Mouse (Mus musculus): ENCODE measurements around the gene Polr2e. TPM values are rescaled to one million over a fixed set of nuclear protein-coding genes. Genes with fewer than 3 reads are reported as not detected.

Polr2e gene
- 26.4 and 39.1 TPM in 2 replicates for total RNA-seq (2014; rRNA removed)
- 71.1 and 74.6 TPM in 2 replicates for polyA plus RNA-seq (2012; rRNA removed)

DNA sequence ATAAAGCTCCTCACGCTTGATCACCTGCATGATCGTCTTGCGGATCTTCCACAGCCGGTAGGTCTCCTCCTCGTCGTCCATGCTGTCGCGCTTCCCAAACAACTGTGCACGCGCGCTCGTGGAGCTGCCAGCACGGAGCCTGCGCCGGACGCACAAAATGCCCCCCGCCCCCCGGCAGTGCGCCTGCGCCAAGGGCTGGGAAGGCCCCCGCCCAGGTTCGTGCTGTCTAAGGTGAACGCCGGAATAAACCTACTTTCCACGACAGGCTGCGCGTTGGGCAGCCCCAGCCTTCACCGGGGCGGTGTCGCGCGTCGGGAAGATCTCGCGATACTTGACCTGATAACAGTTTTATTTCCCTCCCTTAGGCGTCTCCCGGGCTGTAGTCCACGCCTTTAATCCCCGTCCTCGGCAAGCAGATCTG, at the start of gene Polr2e:
TSS of gene Polr2e (minus strand) at position 237 of the 421 bp plus-strand sequence.
- TF ChIP-seq CTCF (IDR thresholded peaks at IDR 0.05; ENCODE audit: low read depth, low read length) (no peak), POLR2A (IDR thresholded peaks at IDR 0.05; ENCODE audit: extremely low read depth, insufficient read depth, low read length) (peak; percentile 58; the same call in 1 of the 2 replicates)
- peak within 1 kb of the TSS; percentile 24 for H3K27ac ChIP-seq (replicated peaks; ENCODE audit: insufficient read depth, low read depth, low read length)
- peaks cover 7% of the 10 kb centered on the region; the same call in 1 of the 2 replicates for H3K4me1 ChIP-seq (ENCODE audit: control insufficient read depth, insufficient read depth, low read length)
- DNase-seq (ENCODE audit: extremely low read depth, low read depth, low spot score), result peak; percentile 88
- under 1% methylated on average over 40 of the region's 40 CpGs for WGBS
- no peaks in the 10 kb centered on the region for H3K27me3 ChIP-seq (ENCODE audit: control insufficient read depth, insufficient read depth, low read length)
- peak within 1 kb of the TSS; percentile 78 for H3K4me3 ChIP-seq (ENCODE audit: insufficient read depth, low read depth, low read length)
- peaks cover 3% of the 10 kb centered on the region; the same call in 1 of the 2 replicates for H3K36me3 ChIP-seq (ENCODE audit: control insufficient read depth, insufficient read depth, low read length)
- peaks cover 9% of the 10 kb centered on the region; the same call in 1 of the 2 replicates for H3K79me2 ChIP-seq (ENCODE audit: control insufficient read depth, insufficient read depth, low read length)
- H3K9ac ChIP-seq (ENCODE audit: low read depth, low read length), result peak within 1 kb of the TSS; percentile 81

DNA sequence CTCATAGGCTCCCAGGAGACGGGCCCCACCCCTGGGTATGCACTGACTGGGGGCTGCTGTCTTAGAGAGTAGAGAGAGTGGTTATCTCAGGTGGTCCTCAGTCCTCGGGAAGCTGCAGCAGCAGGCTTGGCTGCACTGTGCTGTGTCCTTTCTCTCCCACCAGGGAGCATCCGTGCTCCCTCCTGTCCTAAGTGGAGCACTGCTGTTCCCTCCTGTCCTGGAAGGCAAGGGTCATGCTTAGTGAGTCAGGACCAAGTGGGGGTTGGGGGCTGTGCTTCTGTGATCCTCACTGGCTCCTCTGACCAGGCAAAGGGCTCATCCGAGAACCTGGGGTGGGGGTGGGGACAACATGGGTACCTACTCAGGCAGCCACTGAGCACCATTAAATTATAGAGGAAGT, 49.6 kb upstream of the Polr2e start:
- Histone ChIP-seq H3K4me1 (ENCODE audit: control insufficient read depth, insufficient read depth, low read length) (peaks cover 46% of the 10 kb centered on the region), H3K9ac (ENCODE audit: low read depth, low read length) (no peak overlapping the region), H3K79me2 (ENCODE audit: control insufficient read depth, insufficient read depth, low read length) (peaks cover 75% of the 10 kb centered on the region), H3K36me3 (ENCODE audit: control insufficient read depth, insufficient read depth, low read length) (peaks cover 8% of the 10 kb centered on the region; the same call in 1 of the 2 replicates), H3K27ac (replicated peaks; ENCODE audit: insufficient read depth, low read depth, low read length) (no peak overlapping the region), H3K27me3 (ENCODE audit: control insufficient read depth, insufficient read depth, low read length) (no peaks in the 10 kb centered on the region), H3K4me3 (ENCODE audit: insufficient read depth, low read depth, low read length) (no peak overlapping the region)
- 56% methylated on average over 4 of the region's 4 CpGs for WGBS
- TF ChIP-seq POLR2A (IDR thresholded peaks at IDR 0.05; ENCODE audit: extremely low read depth, insufficient read depth, low read length) (no peak), CTCF (IDR thresholded peaks at IDR 0.05; ENCODE audit: low read depth, low read length) (peak; percentile 64)
- no peak for DNase-seq (ENCODE audit: extremely low read depth, low read depth, low spot score)

GRCm38 (mm10) chr10:80087483-80087882, 47.9 kb upstream of the Polr2e start:
- Histone ChIP-seq H3K27me3 (ENCODE audit: control insufficient read depth, insufficient read depth, low read length) (no peaks in the 10 kb centered on the region), H3K79me2 (ENCODE audit: control insufficient read depth, insufficient read depth, low read length) (peaks cover 62% of the 10 kb centered on the region), H3K9ac (ENCODE audit: low read depth, low read length) (no peak overlapping the region), H3K36me3 (ENCODE audit: control insufficient read depth, insufficient read depth, low read length) (peaks cover 10% of the 10 kb centered on the region; the same call in 1 of the 2 replicates), H3K4me1 (ENCODE audit: control insufficient read depth, insufficient read depth, low read length) (peaks cover 32% of the 10 kb centered on the region), H3K27ac (replicated peaks; ENCODE audit: insufficient read depth, low read depth, low read length) (no peak overlapping the region), H3K4me3 (ENCODE audit: insufficient read depth, low read depth, low read length) (no peak overlapping the region)
- DNase-seq (ENCODE audit: extremely low read depth, low read depth, low spot score), result no peak
- TF ChIP-seq POLR2A (IDR thresholded peaks at IDR 0.05; ENCODE audit: extremely low read depth, insufficient read depth, low read length), result no peak
- TF ChIP-seq CTCF (IDR thresholded peaks at IDR 0.05; ENCODE audit: low read depth, low read length), result no peak
- WGBS, result 75% methylated on average over 8 of the region's 8 CpGs

GRCm38 (mm10) chr10:80086847-80087246, 47.3 kb upstream of the Polr2e start:
- peaks cover 27% of the 10 kb centered on the region for H3K4me1 ChIP-seq (ENCODE audit: control insufficient read depth, insufficient read depth, low read length)
- peaks cover 58% of the 10 kb centered on the region for H3K79me2 ChIP-seq (ENCODE audit: control insufficient read depth, insufficient read depth, low read length)
- no peak for TF ChIP-seq POLR2A (IDR thresholded peaks at IDR 0.05; ENCODE audit: extremely low read depth, insufficient read depth, low read length)
- no peak for TF ChIP-seq CTCF (IDR thresholded peaks at IDR 0.05; ENCODE audit: low read depth, low read length)
- 77% methylated on average over 3 of the region's 3 CpGs for WGBS
- peak; percentile 70 for DNase-seq (ENCODE audit: extremely low read depth, low read depth, low spot score)
- peaks cover 12% of the 10 kb centered on the region; the same call in 1 of the 2 replicates for H3K36me3 ChIP-seq (ENCODE audit: control insufficient read depth, insufficient read depth, low read length)
- no peaks in the 10 kb centered on the region for H3K27me3 ChIP-seq (ENCODE audit: control insufficient read depth, insufficient read depth, low read length)
- H3K4me3 ChIP-seq (ENCODE audit: insufficient read depth, low read depth, low read length), result no peak overlapping the region
- peak overlapping the region; percentile 18; the same call in 1 of the 2 replicates for H3K9ac ChIP-seq (ENCODE audit: low read depth, low read length)
- peak overlapping the region; percentile 14; the same call in 1 of the 2 replicates for H3K27ac ChIP-seq (replicated peaks; ENCODE audit: insufficient read depth, low read depth, low read length)

DNA sequence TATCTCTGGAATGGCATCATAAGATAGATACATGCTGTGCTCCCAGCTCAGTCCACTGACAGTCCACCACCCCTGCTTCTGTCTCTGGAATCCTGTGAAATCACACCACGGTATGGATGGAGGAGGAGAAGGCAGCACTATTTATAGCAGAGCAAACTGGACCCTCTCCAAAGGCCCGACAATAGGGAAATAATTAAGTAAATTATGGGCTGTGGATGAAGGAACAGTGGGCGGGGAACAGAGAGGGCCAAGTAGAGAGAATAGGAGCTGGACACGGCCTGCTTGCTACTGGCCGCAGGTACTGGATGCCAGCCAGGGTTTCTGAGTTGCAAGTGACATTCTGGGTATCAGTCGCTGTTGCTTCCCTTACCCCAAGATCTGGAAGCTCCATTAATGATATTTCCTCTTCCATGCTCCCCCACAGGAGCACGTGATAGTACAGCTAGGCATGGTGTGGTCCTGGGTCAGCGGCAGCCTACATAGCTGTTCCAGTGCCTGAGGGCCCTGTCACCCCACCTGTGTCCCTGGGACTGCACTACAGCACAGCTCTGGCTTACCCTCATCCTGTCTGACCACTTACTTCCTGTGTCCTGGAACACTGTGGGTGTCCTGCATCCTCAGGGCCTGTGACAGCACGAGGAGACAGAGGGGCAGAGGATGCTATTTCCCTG, 45.4 kb upstream of the Polr2e start:
- Histone ChIP-seq H3K79me2 (ENCODE audit: control insufficient read depth, insufficient read depth, low read length) (peaks cover 48% of the 10 kb centered on the region), H3K4me3 (ENCODE audit: insufficient read depth, low read depth, low read length) (no peak overlapping the region), H3K27me3 (ENCODE audit: control insufficient read depth, insufficient read depth, low read length) (no peaks in the 10 kb centered on the region), H3K27ac (replicated peaks; ENCODE audit: insufficient read depth, low read depth, low read length) (no peak overlapping the region), H3K9ac (ENCODE audit: low read depth, low read length) (no peak overlapping the region), H3K4me1 (ENCODE audit: control insufficient read depth, insufficient read depth, low read length) (peaks cover 15% of the 10 kb centered on the region), H3K36me3 (ENCODE audit: control insufficient read depth, insufficient read depth, low read length) (peaks cover 21% of the 10 kb centered on the region; the same call in 1 of the 2 replicates)
- DNase-seq (ENCODE audit: extremely low read depth, low read depth, low spot score), result no peak
- 68% methylated on average over 9 of the region's 9 CpGs for WGBS
- no peak for TF ChIP-seq CTCF (IDR thresholded peaks at IDR 0.05; ENCODE audit: low read depth, low read length)
- TF ChIP-seq POLR2A (IDR thresholded peaks at IDR 0.05; ENCODE audit: extremely low read depth, insufficient read depth, low read length), result no peak

DNA sequence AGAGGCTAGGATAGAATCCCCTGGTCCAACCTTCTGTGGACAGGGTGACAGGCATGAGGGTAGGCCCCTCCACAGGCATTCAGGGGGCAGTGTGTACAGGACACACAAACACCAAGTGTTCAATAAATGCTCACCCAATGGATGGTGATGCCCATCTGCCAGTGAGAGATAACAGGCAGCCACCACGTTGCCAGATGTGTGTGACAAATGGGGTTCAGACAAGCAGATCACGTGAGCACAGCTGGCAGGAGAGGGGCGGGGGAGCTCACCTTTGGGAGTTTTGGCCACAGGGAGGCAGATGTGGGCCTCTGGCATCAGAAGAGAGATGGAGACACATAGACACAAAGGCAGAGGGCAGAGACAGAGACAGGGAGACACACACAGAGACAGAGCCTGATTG, 41.5 kb upstream of the Polr2e start:
- H3K4me1 ChIP-seq (ENCODE audit: control insufficient read depth, insufficient read depth, low read length), result no peaks in the 10 kb centered on the region; the same call in 1 of the 2 replicates
- 75% methylated on average over 3 of the region's 3 CpGs for WGBS
- TF ChIP-seq POLR2A (IDR thresholded peaks at IDR 0.05; ENCODE audit: extremely low read depth, insufficient read depth, low read length) (no peak), CTCF (IDR thresholded peaks at IDR 0.05; ENCODE audit: low read depth, low read length) (0 out of 2 replicates have a peak, but pooled peaks have one; percentile 21)
- no peak overlapping the region for H3K9ac ChIP-seq (ENCODE audit: low read depth, low read length)
- no peak overlapping the region for H3K27ac ChIP-seq (replicated peaks; ENCODE audit: insufficient read depth, low read depth, low read length)
- no peaks in the 10 kb centered on the region for H3K27me3 ChIP-seq (ENCODE audit: control insufficient read depth, insufficient read depth, low read length)
- H3K36me3 ChIP-seq (ENCODE audit: control insufficient read depth, insufficient read depth, low read length), result peaks cover 25% of the 10 kb centered on the region; the same call in 1 of the 2 replicates
- peaks cover 16% of the 10 kb centered on the region for H3K79me2 ChIP-seq (ENCODE audit: control insufficient read depth, insufficient read depth, low read length)
- DNase-seq (ENCODE audit: extremely low read depth, low read depth, low spot score), result no peak
- H3K4me3 ChIP-seq (ENCODE audit: insufficient read depth, low read depth, low read length), result no peak overlapping the region
